Comparison of ENCODE assay signal across 21 mouse cellular contexts in the genomic region with DNA sequence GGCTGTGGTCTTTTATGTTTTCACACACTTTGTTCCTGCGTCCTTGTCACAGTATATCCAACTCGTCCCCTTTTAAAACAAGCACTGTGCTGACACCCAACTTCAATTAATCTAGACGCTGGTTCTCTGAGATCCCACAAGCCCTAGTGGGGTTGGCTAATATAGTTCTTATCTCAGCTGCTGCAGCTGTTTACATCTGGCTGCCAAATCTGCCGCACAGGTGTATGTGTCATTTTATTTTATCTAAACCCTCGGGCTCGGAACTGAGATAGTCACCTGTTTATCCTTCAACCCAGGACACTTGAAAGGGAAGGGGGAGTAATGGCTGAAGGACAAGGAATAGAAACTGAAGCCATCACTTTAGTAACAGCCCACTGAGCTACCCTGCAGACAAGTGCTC. TPM values are rescaled to one million over a fixed set of nuclear protein-coding genes. Genes with fewer than 3 reads are reported as not detected.
DNase-seq lines count a peak whose midpoint lies in the region; ATAC-seq and TF ChIP-seq lines count a peak whose summit lies in the region.
"Had no signal": no experiment of that assay in that cellular context is flagged by ENCODE, and none has a peak within 500 bp of the region (broad histone marks: within the 10 kb centered on the region; RNA-seq: fewer than 3 reads in every experiment).

No protein-coding gene starts in this region.

- no peak overlapping the region; the same call in 1 of the 2 replicates for H3K4me3 ChIP-seq in G1E (ENCODE audit: low read depth, low read length)
- H3K4me3 ChIP-seq in liver, embryonic 13.5 days (replicated peaks) = no peak overlapping the region
- no peak overlapping the region for H3K4me3 ChIP-seq in liver, postnatal 0 days (ENCODE audit: low read depth, low read length)
- H3K4me3 ChIP-seq: forebrain, embryonic 10.5 days; forebrain, embryonic 13.5 days; heart, adult 2 months; hindbrain, embryonic 12.5 days; hindbrain, embryonic 15.5 days had no signal

- DNase-seq in heart, adult 11 months = peak; percentile 62
- no peak for DNase-seq in heart, adult 9 months (ENCODE audit: low spot score in 2 of 2)
- DNase-seq in G1E (ENCODE audit: low spot score) = peak; percentile 29
- DNase-seq in liver, embryonic 13.5 days = no peak
- no peak for DNase-seq in liver, postnatal 0 days
- DNase-seq in cerebellum, adult 8-10 months = no peak
- DNase-seq in testis, postnatal 14 days (ENCODE audit: low spot score) = no peak
- no peak for DNase-seq in kidney, adult 18-20 months
- DNase-seq: adrenal gland, adult 2 months; adrenal gland, postnatal 14 days; cerebellum, adult 11 months; cerebellum, adult 9-10 months; cerebellum, postnatal 14 days; forebrain, postnatal 0 days; gastrocnemius, postnatal 25 days; heart, adult 2 months had no signal

- peak; percentile 73; the same call in 1 of the 2 replicates for TF ChIP-seq EP300 in liver, postnatal 0 days (IDR thresholded peaks at IDR 0.05; ENCODE audit: low read depth)

- TF ChIP-seq CTCF in G1E (IDR thresholded peaks at IDR 0.05; ENCODE audit: low read depth, low read length) = no peak
- no peak for TF ChIP-seq CTCF in liver, postnatal 0 days (IDR thresholded peaks at IDR 0.05; ENCODE audit: low read depth)

- H3K27ac ChIP-seq in liver, embryonic 13.5 days = no peak overlapping the region
- H3K27ac ChIP-seq in liver, postnatal 0 days (ENCODE audit: low read depth) = no peak overlapping the region
- H3K27ac ChIP-seq: forebrain, embryonic 10.5 days; forebrain, embryonic 13.5 days; heart, adult 2 months; hindbrain, embryonic 12.5 days; hindbrain, embryonic 15.5 days had no signal

- no peak overlapping the region for H3K4me2 ChIP-seq in liver, embryonic 13.5 days
- H3K4me2 ChIP-seq in liver, postnatal 0 days (ENCODE audit: low read depth, low read length) = no peak overlapping the region
- H3K4me2 ChIP-seq: forebrain, embryonic 13.5 days; heart, embryonic 11.5 days; hindbrain, embryonic 12.5 days; hindbrain, embryonic 15.5 days had no signal

- no peaks in the 10 kb centered on the region for H3K9me3 ChIP-seq in G1E (replicated peaks)
- H3K9me3 ChIP-seq in liver, embryonic 13.5 days (replicated peaks) = no peaks in the 10 kb centered on the region
- no peaks in the 10 kb centered on the region for H3K9me3 ChIP-seq in liver, postnatal 0 days (ENCODE audit: low read length)
- H3K9me3 ChIP-seq: forebrain, embryonic 10.5 days; forebrain, embryonic 13.5 days; hindbrain, embryonic 12.5 days; hindbrain, embryonic 15.5 days had no signal

- H3K9ac ChIP-seq in liver, embryonic 13.5 days = no peak overlapping the region
- no peak overlapping the region for H3K9ac ChIP-seq in liver, postnatal 0 days (replicated peaks)
- H3K9ac ChIP-seq: forebrain, embryonic 13.5 days; forebrain, postnatal 0 days; hindbrain, embryonic 12.5 days; hindbrain, embryonic 15.5 days had no signal

- H3K27me3 ChIP-seq in G1E (ENCODE audit: insufficient read depth, low read length) = no peaks in the 10 kb centered on the region
- H3K27me3 ChIP-seq in liver, embryonic 13.5 days = no peaks in the 10 kb centered on the region
- no peaks in the 10 kb centered on the region for H3K27me3 ChIP-seq in liver, postnatal 0 days (ENCODE audit: insufficient read depth, low read length)
- H3K27me3 ChIP-seq: forebrain, embryonic 13.5 days; hindbrain, embryonic 12.5 days; hindbrain, embryonic 15.5 days had no signal

- H3K36me3 ChIP-seq in G1E (replicated peaks) = peaks cover 32% of the 10 kb centered on the region
- H3K36me3 ChIP-seq in liver, embryonic 13.5 days = no peaks in the 10 kb centered on the region
- no peaks in the 10 kb centered on the region for H3K36me3 ChIP-seq in liver, postnatal 0 days (replicated peaks; ENCODE audit: insufficient read depth, low read length)
- H3K36me3 ChIP-seq: hindbrain, embryonic 12.5 days; hindbrain, embryonic 15.5 days had no signal

- H3K4me1 ChIP-seq in G1E (ENCODE audit: insufficient read depth, low read depth, low read length) = peaks cover 65% of the 10 kb centered on the region
- peaks cover 32% of the 10 kb centered on the region for H3K4me1 ChIP-seq in liver, embryonic 13.5 days (replicated peaks)
- no peaks in the 10 kb centered on the region for H3K4me1 ChIP-seq in liver, postnatal 0 days (ENCODE audit: insufficient read depth)
- H3K4me1 ChIP-seq: hindbrain, embryonic 12.5 days had no signal

- WGBS in liver, embryonic 13.5 days (ENCODE audit: insufficient replicate concordance) = 25% methylated on average over 6 of the region's 6 CpGs
- 54% methylated on average over 6 of the region's 6 CpGs for WGBS in liver, postnatal 0 days (ENCODE audit: insufficient replicate concordance)

- ATAC-seq in G1E (ENCODE audit: extremely low read depth, insufficient number of reproducible peaks, low FRiP score, poor library complexity, severe bottlenecking) = peak; percentile 82
- peak; percentile 67; the same call in 1 of the 2 replicates for ATAC-seq in liver, embryonic 13.5 days (ENCODE audit: low read depth)
- ATAC-seq in liver, postnatal 0 days = no peak
- ATAC-seq: forebrain, embryonic 13.5 days; forebrain, postnatal 0 days had no signal

RNA-seq across cellular contexts. Expression of a gene that starts 8.6 kb away (rescaled TPM):
- 31.2 and 35.0 TPM in 2 replicates for total RNA-seq in G1E (2014; fragmentation: Nextera tagmentation)
- 14.5 and 19.0 TPM in 2 replicates for total RNA-seq in G1E (2017)
- polyA plus RNA-seq in G1E (2012) = 2.7 TPM in 2 replicates
- polyA plus RNA-seq in liver, embryonic 13.5 days (2015; fragmentation: Nextera tagmentation; extraction: Ambion mirVana) = 6.4 and 8.5 TPM in 2 replicates
- polyA plus RNA-seq in liver, postnatal 0 days (2015; fragmentation: Nextera tagmentation; extraction: Ambion mirVana) = 2.9 and 3.2 TPM in 2 replicates

Comparison
In these comparisons a context has a peak if more than half of its experiments do, and no peak if none do; other contexts are left out.
1. DNase-seq: peak in heart, adult 11 months (single experiment) and G1E (single experiment); none in heart, adult 9 months (0 of 2), liver, embryonic 13.5 days (single experiment), liver, postnatal 0 days (single experiment), cerebellum, adult 8-10 months (single experiment), testis, postnatal 14 days (single experiment) and kidney, adult 18-20 months (single experiment).